ENCODE assay signal across 16 mouse cellular contexts in genomic region chr9:32941768-32942030, GRCm38 (mm10).
DNase-seq lines count a peak whose midpoint lies in the region; ATAC-seq and TF ChIP-seq lines count a peak whose summit lies in the region.
"Had no signal": no experiment of that assay in that cellular context is flagged by ENCODE, and none has a peak within 500 bp of the region (broad histone marks: within the 10 kb centered on the region; RNA-seq: fewer than 3 reads in every experiment).

No protein-coding gene starts in this region.

- H3K9ac ChIP-seq in heart, adult 2 months (ENCODE audit: low read depth, low read length), result no peak overlapping the region
- H3K9ac ChIP-seq in heart, embryonic 11.5 days (ENCODE audit: low read depth, low read length), result no peak overlapping the region
- peak overlapping the region; percentile 32 for H3K9ac ChIP-seq in liver, adult 2 months (ENCODE audit: low read depth, low read length)
- no peak overlapping the region for H3K9ac ChIP-seq in liver, embryonic 11.5 days (ENCODE audit: low read depth, low read length)
- no peak overlapping the region for H3K9ac ChIP-seq in hindbrain, embryonic 15.5 days
- H3K9ac ChIP-seq: forebrain, embryonic 12.5 days; liver, embryonic 12.5 days; midbrain, embryonic 12.5 days had no signal

- no peak for TF ChIP-seq EP300 in heart, adult 2 months (IDR thresholded peaks at IDR 0.05; ENCODE audit: insufficient read depth, low read depth, low read length)

- intact Hi-C loops in heart, adult 2 months (cut with DNase I), result loop anchor here (2.0 to 5.0 kb wide), 7 partner anchors 61 to 534 kb away; no protein-coding TSS in a partner anchor
- intact Hi-C loops in left cerebral cortex, postnatal 36 days (cut with DNase I), result loop anchor here (2.0 to 5.0 kb wide), 5 partner anchors 141 to 534 kb away; no protein-coding TSS in a partner anchor

- H3K79me2 ChIP-seq in heart, adult 2 months (replicated peaks; ENCODE audit: control insufficient read depth, insufficient read depth, low read length), result no peaks in the 10 kb centered on the region
- H3K79me2 ChIP-seq in liver, adult 2 months (ENCODE audit: control insufficient read depth, insufficient read depth, low read length), result no peaks in the 10 kb centered on the region

- H3K36me3 ChIP-seq in heart, adult 2 months (ENCODE audit: control insufficient read depth, insufficient read depth, low read length), result no peaks in the 10 kb centered on the region; the same call in none of the 2 replicates
- H3K36me3 ChIP-seq in heart, embryonic 11.5 days (ENCODE audit: control insufficient read depth, insufficient read depth, low read length), result no peaks in the 10 kb centered on the region
- no peaks in the 10 kb centered on the region for H3K36me3 ChIP-seq in liver, adult 2 months (ENCODE audit: control insufficient read depth, insufficient read depth, low read length)
- H3K36me3 ChIP-seq in liver, embryonic 11.5 days (ENCODE audit: control insufficient read depth, insufficient read depth, low read length), result no peaks in the 10 kb centered on the region
- H3K36me3 ChIP-seq in hindbrain, embryonic 15.5 days, result no peaks in the 10 kb centered on the region
- H3K36me3 ChIP-seq: forebrain, embryonic 12.5 days; liver, embryonic 12.5 days; midbrain, embryonic 12.5 days had no signal

- H3K4me2 ChIP-seq in heart, embryonic 11.5 days, result no peak overlapping the region
- no peak overlapping the region for H3K4me2 ChIP-seq in liver, embryonic 11.5 days
- 0 out of 2 replicates have a peak overlapping the region, but pooled peaks have one; percentile 66 for H3K4me2 ChIP-seq in hindbrain, embryonic 15.5 days
- H3K4me2 ChIP-seq: liver, embryonic 12.5 days had no signal

- no peak overlapping the region for H3K4me3 ChIP-seq in heart, adult 2 months
- no peak overlapping the region for H3K4me3 ChIP-seq in heart, embryonic 11.5 days (ENCODE audit: low read depth, low read length)
- H3K4me3 ChIP-seq in liver, adult 2 months (ENCODE audit: insufficient read depth, low read depth, low read length), result no peak overlapping the region
- no peak overlapping the region for H3K4me3 ChIP-seq in liver, embryonic 11.5 days (ENCODE audit: low read depth, low read length)
- H3K4me3 ChIP-seq in hindbrain, embryonic 15.5 days, result no peak overlapping the region
- H3K4me3 ChIP-seq: forebrain, embryonic 12.5 days; liver, embryonic 12.5 days had no signal

- no peak for DNase-seq in heart, adult 2 months
- no peak for DNase-seq in liver, adult 2 months (ENCODE audit: extremely low read depth, low read depth, low spot score)
- DNase-seq in liver, embryonic 11.5 days (ENCODE audit: low spot score), result no peak
- DNase-seq in thymus, postnatal 10 days (ENCODE audit: low spot score in 2 of 2), result peak; percentile 68
- DNase-seq in gastrocnemius, postnatal 10 days, result no peak
- no peak for DNase-seq in left cerebral cortex, postnatal 36 days (ENCODE audit: low spot score in 2 of 2)
- DNase-seq: adrenal gland, postnatal 36 days; cerebellum, postnatal 25 days; gastrocnemius, postnatal 25 days; kidney, adult 2 months; lung, postnatal 14 days had no signal

- peak overlapping the region; percentile 6; the same call in 1 of the 2 replicates for H3K27ac ChIP-seq in heart, adult 2 months
- no peak overlapping the region for H3K27ac ChIP-seq in heart, embryonic 11.5 days (ENCODE audit: low read depth, low read length)
- no peak overlapping the region; the same call in 1 of the 2 replicates for H3K27ac ChIP-seq in liver, adult 2 months (replicated peaks; ENCODE audit: insufficient read depth, low read depth, low read length)
- no peak overlapping the region for H3K27ac ChIP-seq in liver, embryonic 11.5 days (ENCODE audit: low read depth, low read length)
- H3K27ac ChIP-seq in hindbrain, embryonic 15.5 days (replicated peaks), result no peak overlapping the region
- H3K27ac ChIP-seq: forebrain, embryonic 12.5 days; liver, embryonic 12.5 days; midbrain, embryonic 12.5 days had no signal

- H3K4me1 ChIP-seq in heart, adult 2 months (ENCODE audit: control insufficient read depth, insufficient read depth, low read length), result peaks cover 15% of the 10 kb centered on the region
- H3K4me1 ChIP-seq in heart, embryonic 11.5 days (ENCODE audit: control insufficient read depth, insufficient read depth, low read length), result peaks cover 7% of the 10 kb centered on the region; the same call in 1 of the 2 replicates
- H3K4me1 ChIP-seq in liver, adult 2 months (ENCODE audit: control insufficient read depth, insufficient read depth, low read length), result 0 out of 2 replicates have a peak, but pooled peaks cover 3% of the 10 kb centered on the region
- H3K4me1 ChIP-seq in liver, embryonic 11.5 days (replicated peaks; ENCODE audit: control insufficient read depth, insufficient read depth, low read length), result no peaks in the 10 kb centered on the region; the same call in none of the 2 replicates
- H3K4me1 ChIP-seq in hindbrain, embryonic 15.5 days (replicated peaks), result peaks cover 12% of the 10 kb centered on the region
- H3K4me1 ChIP-seq: midbrain, embryonic 12.5 days had no signal

- no peaks in the 10 kb centered on the region for H3K9me3 ChIP-seq in heart, embryonic 11.5 days (replicated peaks; ENCODE audit: control insufficient read depth, low read length)
- H3K9me3 ChIP-seq in liver, embryonic 11.5 days (ENCODE audit: control insufficient read depth, low read length), result no peaks in the 10 kb centered on the region
- no peaks in the 10 kb centered on the region for H3K9me3 ChIP-seq in hindbrain, embryonic 15.5 days
- H3K9me3 ChIP-seq: forebrain, embryonic 12.5 days; liver, embryonic 12.5 days; midbrain, embryonic 12.5 days had no signal

- TF ChIP-seq POLR2A in heart, adult 2 months (IDR thresholded peaks at IDR 0.05; ENCODE audit: insufficient read depth, low read depth, low read length), result no peak
- no peak for TF ChIP-seq POLR2A in liver, adult 2 months (IDR thresholded peaks at IDR 0.05; ENCODE audit: extremely low read depth, insufficient read depth, low read length)

- peak; percentile 37 for TF ChIP-seq CTCF in heart, adult 2 months (IDR thresholded peaks at IDR 0.05)
- no peak for TF ChIP-seq CTCF in liver, adult 2 months (IDR thresholded peaks at IDR 0.05; ENCODE audit: low read depth, low read length)

- ATAC-seq in heart, embryonic 11.5 days (replicated peaks; ENCODE audit: insufficient number of reproducible peaks, low FRiP score, low TSS enrichment), result no peak
- no peak for ATAC-seq in liver, embryonic 11.5 days (replicated peaks; ENCODE audit: low FRiP score)
- no peak for ATAC-seq in hindbrain, embryonic 15.5 days (ENCODE audit: low FRiP score, low read depth)
- ATAC-seq: liver, embryonic 12.5 days had no signal

- no peaks in the 10 kb centered on the region for H3K27me3 ChIP-seq in heart, adult 2 months (ENCODE audit: control insufficient read depth, insufficient read depth, low read length)
- H3K27me3 ChIP-seq in heart, embryonic 11.5 days (ENCODE audit: control insufficient read depth, insufficient read depth, low read length), result no peaks in the 10 kb centered on the region
- H3K27me3 ChIP-seq in liver, adult 2 months (ENCODE audit: control insufficient read depth, insufficient read depth, low read length), result no peaks in the 10 kb centered on the region
- no peaks in the 10 kb centered on the region for H3K27me3 ChIP-seq in liver, embryonic 11.5 days (replicated peaks; ENCODE audit: control insufficient read depth, insufficient read depth, low read length)
- peaks cover 8% of the 10 kb centered on the region; the same call in 1 of the 2 replicates for H3K27me3 ChIP-seq in hindbrain, embryonic 15.5 days
- H3K27me3 ChIP-seq: liver, embryonic 12.5 days had no signal

Comparison
In these comparisons a context has a peak if more than half of its experiments do, and no peak if none do; other contexts are left out.
1. DNase-seq: peak in thymus, postnatal 10 days (2 of 2); none in heart, adult 2 months (0 of 2), liver, adult 2 months (single experiment), liver, embryonic 11.5 days (single experiment), gastrocnemius, postnatal 10 days (single experiment) and left cerebral cortex, postnatal 36 days (0 of 2).